Mouse (Mus musculus) embryonic fibroblast, embryonic 13.5 days (primary cell): Measurements from ENCODE around the gene Junb.

Experiments used
- CTCF ChIP-seq: IDR thresholded peaks from 2 replicates; pipeline ENCODE4 v1.5.1; 2011; ENCODE audit warnings: mild to moderate bottlenecking, control low read depth, low read length, moderate library complexity, borderline replicate concordance; ENCODE audit not compliant: insufficient read depth
- POLR2A ChIP-seq: IDR thresholded peaks from 2 replicates; pipeline ENCODE4 v1.6.1; 2011; ENCODE audit warnings: low read depth, mild to moderate bottlenecking, control low read depth, low read length, moderate library complexity

DNA sequence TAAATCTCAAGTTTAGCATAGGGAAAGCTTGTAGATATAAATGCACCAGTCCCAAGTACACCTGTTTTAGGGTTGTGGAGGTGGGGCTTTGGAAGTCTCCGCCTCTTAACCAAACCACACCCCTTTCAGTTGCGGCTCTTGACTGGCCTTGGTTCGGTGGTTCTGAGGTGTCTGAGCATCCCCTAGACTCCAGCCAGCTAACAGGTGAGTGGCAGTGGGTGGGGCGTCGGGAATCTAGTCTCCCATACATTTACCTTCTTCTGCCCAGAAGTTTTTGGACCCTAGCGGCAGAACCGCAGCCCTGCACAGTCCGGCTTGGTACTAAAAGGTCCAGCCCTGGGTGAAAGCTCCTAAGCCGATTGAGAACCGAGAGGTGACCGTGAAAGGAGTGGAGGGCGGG, 28.8 kb downstream of the Junb start:
- TF ChIP-seq POLR2A, result no peak
- no peak for TF ChIP-seq CTCF
